Mouse (Mus musculus) natural killer cell, adult 2 months (primary cell): ENCODE results near the gene Tmem79.
"Not testable (repeated sequence)": the region's sequence is repeated elsewhere in the genome, so short reads cannot be mapped to it uniquely, and the experiment has no call there.

Source experiments
- DNase-seq, 2 experiments: peaks; one replicate each; pipeline ENCODE4 v3.0.0; 2022; ENCODE audit warnings: low spot score in 2 of 2

The Tmem79 gene

GRCm38 (mm10) chr3:88336058-88337013 lies at the start of gene Tmem79, which contains the start of gene Smg5:
Gene Tmem79, minus strand, starts transcription at chr3:88336148.
Gene Smg5, plus strand, starts transcription at chr3:88336260.
- peak; percentile 97 for DNase-seq

- no peak for DNase-seq
Measured at GRCm38 (mm10) chr3:88384364-88384763, 48.4 kb upstream of the Tmem79 start, which contains the start of gene Bglap. Gene Bglap, minus strand, starts transcription at chr3:88384464.

GRCm38 (mm10) chr3:88382383-88382782 lies 46.4 kb upstream of the Tmem79 start:
- not testable (repeated sequence) for DNase-seq

GRCm38 (mm10) chr3:88381389-88382315 lies 45.7 kb upstream of the Tmem79 start:
- not testable (repeated sequence) for DNase-seq

- not testable (repeated sequence) for DNase-seq
Measured at GRCm38 (mm10) chr3:88378599-88378998, 42.7 kb upstream of the Tmem79 start, which contains the start of gene Bglap2. Gene Bglap2, minus strand, starts transcription at chr3:88378699.

GRCm38 (mm10) chr3:88376644-88377043 lies 40.7 kb upstream of the Tmem79 start:
- not testable (repeated sequence) for DNase-seq

- DNase-seq = not testable (repeated sequence)
Measured at GRCm38 (mm10) chr3:88375750-88376626, 40.0 kb upstream of the Tmem79 start.

- not testable (repeated sequence) for DNase-seq
Measured at GRCm38 (mm10) chr3:88372643-88373042, 36.7 kb upstream of the Tmem79 start, which contains the start of gene Bglap3. Gene Bglap3, minus strand, starts transcription at chr3:88372743.

- not testable (repeated sequence) for DNase-seq
Measured at GRCm38 (mm10) chr3:88368511-88368910, 32.6 kb upstream of the Tmem79 start.

GRCm38 (mm10) chr3:88367517-88367916 lies 31.6 kb upstream of the Tmem79 start:
- DNase-seq = not testable (repeated sequence)

- DNase-seq = peak in 1 of 2 experiments; percentile 34
Measured at GRCm38 (mm10) chr3:88366830-88367428, 31.0 kb upstream of the Tmem79 start.

- no peak for DNase-seq
Measured at GRCm38 (mm10) chr3:88365705-88366361, 29.9 kb upstream of the Tmem79 start.

GRCm38 (mm10) chr3:88364337-88364736 lies 28.4 kb upstream of the Tmem79 start, which contains the start of gene Paqr6:
Gene Paqr6, plus strand, starts transcription at chr3:88364584.
- no peak for DNase-seq

GRCm38 (mm10) chr3:88363700-88364099 lies 27.8 kb upstream of the Tmem79 start:
- DNase-seq = no peak

GRCm38 (mm10) chr3:88361612-88362313 lies 25.8 kb upstream of the Tmem79 start:
- DNase-seq = no peak

- no peak for DNase-seq
Measured at GRCm38 (mm10) chr3:88361096-88361495, 25.1 kb upstream of the Tmem79 start.

GRCm38 (mm10) chr3:88359989-88360388 lies 24.0 kb upstream of the Tmem79 start:
- DNase-seq = no peak

GRCm38 (mm10) chr3:88359584-88359983 lies 23.6 kb upstream of the Tmem79 start:
- no peak for DNase-seq
